Comparison of ENCODE assay signal across 11 mouse cellular contexts in genomic region chr5:13585559-13586207, GRCm38 (mm10).
A peak's percentile ranks its signal among the peaks of the same experiment; 100 is the strongest.
DNase-seq lines count a peak whose midpoint lies in the region; ATAC-seq and TF ChIP-seq lines count a peak whose summit lies in the region.
"Had no signal": no experiment of that assay in that cellular context is flagged by ENCODE, and none has a peak within 500 bp of the region (broad histone marks: within the 10 kb centered on the region; RNA-seq: fewer than 3 reads in every experiment).

No protein-coding gene starts in this region.

- H3K9ac ChIP-seq in forebrain, embryonic 14.5 days (ENCODE audit: low read length): no peak overlapping the region
- H3K9ac ChIP-seq: stomach, embryonic 15.5 days had no signal

- DNase-seq in forebrain, embryonic 14.5 days (ENCODE audit: low spot score): peak; percentile 66
- DNase-seq in forebrain, embryonic 10.5 days (ENCODE audit: extremely low spot score, low spot score): no peak
- DNase-seq in layer of hippocampus, adult 9-10 months (ENCODE audit: low spot score): peak; percentile 24
- no peak for DNase-seq in layer of hippocampus, postnatal 36 days
- DNase-seq in A20 (ENCODE audit: low read depth, low spot score): peak; percentile 31
- DNase-seq in embryo, embryonic 11.5 days (ENCODE audit: low read depth, low spot score): peak; percentile 7
- DNase-seq in thymus, adult 2 months: no peak
- no peak for DNase-seq in gastrocnemius, adult 8-10 months (ENCODE audit: low spot score in 2 of 2)

- H3K36me3 ChIP-seq in forebrain, embryonic 14.5 days (ENCODE audit: control insufficient read depth, insufficient read depth, low read length): no peaks in the 10 kb centered on the region
- H3K36me3 ChIP-seq in forebrain, embryonic 10.5 days (replicated peaks): no peaks in the 10 kb centered on the region
- H3K36me3 ChIP-seq in thymus, adult 2 months (ENCODE audit: control insufficient read depth, insufficient read depth, low read length): no peaks in the 10 kb centered on the region
- H3K36me3 ChIP-seq: stomach, embryonic 15.5 days had no signal

- ATAC-seq in forebrain, embryonic 14.5 days: peak; percentile 62
- ATAC-seq: hindbrain, embryonic 16.5 days had no signal

- H3K4me2 ChIP-seq in forebrain, embryonic 14.5 days (ENCODE audit: low read length): no peak overlapping the region
- H3K4me2 ChIP-seq: stomach, embryonic 15.5 days had no signal

- no peak overlapping the region for H3K27ac ChIP-seq in forebrain, embryonic 14.5 days (ENCODE audit: low read depth, low read length)
- H3K27ac ChIP-seq in forebrain, embryonic 10.5 days: no peak overlapping the region
- no peak overlapping the region for H3K27ac ChIP-seq in thymus, adult 2 months (ENCODE audit: control insufficient read depth, insufficient read depth, low read length)
- H3K27ac ChIP-seq: macrophage; stomach, embryonic 15.5 days had no signal

- no peak for TF ChIP-seq CTCF in thymus, adult 2 months (IDR thresholded peaks at IDR 0.05; ENCODE audit: borderline replicate concordance, control insufficient read depth, extremely low read depth, insufficient read depth, low read length, poor library complexity)

- no peak overlapping the region for H3K4me3 ChIP-seq in forebrain, embryonic 14.5 days (ENCODE audit: low read depth, low read length)
- no peak overlapping the region for H3K4me3 ChIP-seq in forebrain, embryonic 10.5 days
- H3K4me3 ChIP-seq in thymus, adult 2 months (ENCODE audit: control insufficient read depth, insufficient read depth, low read length): no peak overlapping the region
- H3K4me3 ChIP-seq: stomach, embryonic 15.5 days had no signal

- no peak for TF ChIP-seq POLR2A in thymus, adult 2 months (IDR thresholded peaks at IDR 0.05; ENCODE audit: control insufficient read depth, extremely low read depth, insufficient read depth, low read length, poor library complexity)

- H3K4me1 ChIP-seq in forebrain, embryonic 14.5 days (ENCODE audit: control insufficient read depth, insufficient read depth, low read length): no peaks in the 10 kb centered on the region
- no peaks in the 10 kb centered on the region for H3K4me1 ChIP-seq in forebrain, embryonic 10.5 days
- no peaks in the 10 kb centered on the region for H3K4me1 ChIP-seq in thymus, adult 2 months (replicated peaks; ENCODE audit: control insufficient read depth, insufficient read depth, low read length)
- H3K4me1 ChIP-seq: stomach, embryonic 15.5 days had no signal

- no peaks in the 10 kb centered on the region for H3K27me3 ChIP-seq in forebrain, embryonic 14.5 days (replicated peaks; ENCODE audit: control insufficient read depth, insufficient read depth, low read length)
- H3K27me3 ChIP-seq in forebrain, embryonic 10.5 days (ENCODE audit: poor library complexity, severe bottlenecking): peaks cover 33% of the 10 kb centered on the region
- H3K27me3 ChIP-seq in thymus, adult 2 months (ENCODE audit: control insufficient read depth, insufficient read depth, low read length): no peaks in the 10 kb centered on the region
- H3K27me3 ChIP-seq: stomach, embryonic 15.5 days had no signal

- no peaks in the 10 kb centered on the region for H3K9me3 ChIP-seq in forebrain, embryonic 14.5 days (replicated peaks; ENCODE audit: control insufficient read depth, low read length)
- no peaks in the 10 kb centered on the region for H3K9me3 ChIP-seq in forebrain, embryonic 10.5 days
- H3K9me3 ChIP-seq: stomach, embryonic 15.5 days had no signal

Comparison
In these comparisons a context has a peak if more than half of its experiments do, and no peak if none do; other contexts are left out.
1. DNase-seq: peak in forebrain, embryonic 14.5 days (single experiment), layer of hippocampus, adult 9-10 months (single experiment), A20 (single experiment) and embryo, embryonic 11.5 days (single experiment); none in forebrain, embryonic 10.5 days (single experiment), layer of hippocampus, postnatal 36 days (0 of 2), thymus, adult 2 months (single experiment) and gastrocnemius, adult 8-10 months (0 of 2).